Mouse (Mus musculus) neural tube, embryonic 10.5 days (tissue): ENCODE data around the gene Zfp91.
"Not testable (repeated sequence)": the region's sequence is repeated elsewhere in the genome, so short reads cannot be mapped to it uniquely, and the experiment has no call there.

Experiments used
- DNase-seq: peaks from one replicate; pipeline ENCODE4 v3.0.0-alpha.2; 2017; ENCODE audit warnings: low spot score; ENCODE audit errors: extremely low spot score

Zfp91 gene

GRCm38 (mm10) chr19:12794056-12795044, 1.6 kb downstream of the Zfp91 start:
- DNase-seq = peak; percentile 90

DNA sequence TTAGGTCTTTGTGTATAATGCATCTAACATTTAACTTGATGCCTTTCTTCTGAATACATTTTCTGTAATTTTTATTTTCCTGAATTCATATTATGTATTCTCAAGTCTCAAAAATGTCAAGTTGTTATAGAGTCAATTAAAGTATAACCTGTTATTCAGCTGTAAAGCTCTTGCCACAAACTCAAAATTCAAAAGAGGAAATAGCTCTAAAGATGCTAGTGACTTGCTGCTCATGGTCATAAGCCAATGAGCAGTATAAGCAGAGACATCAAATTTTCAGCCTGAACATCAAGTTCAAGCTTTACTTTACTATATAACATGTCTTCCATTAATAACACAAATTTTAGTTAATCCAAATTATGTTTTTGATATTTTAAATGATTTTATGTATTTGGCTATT, 3.6 kb downstream of the Zfp91 start:
- DNase-seq = no peak

GRCm38 (mm10) chr19:12787721-12788120, 8.2 kb downstream of the Zfp91 start:
- no peak for DNase-seq

GRCm38 (mm10) chr19:12786803-12787395, 9.0 kb downstream of the Zfp91 start:
- no peak for DNase-seq

DNA sequence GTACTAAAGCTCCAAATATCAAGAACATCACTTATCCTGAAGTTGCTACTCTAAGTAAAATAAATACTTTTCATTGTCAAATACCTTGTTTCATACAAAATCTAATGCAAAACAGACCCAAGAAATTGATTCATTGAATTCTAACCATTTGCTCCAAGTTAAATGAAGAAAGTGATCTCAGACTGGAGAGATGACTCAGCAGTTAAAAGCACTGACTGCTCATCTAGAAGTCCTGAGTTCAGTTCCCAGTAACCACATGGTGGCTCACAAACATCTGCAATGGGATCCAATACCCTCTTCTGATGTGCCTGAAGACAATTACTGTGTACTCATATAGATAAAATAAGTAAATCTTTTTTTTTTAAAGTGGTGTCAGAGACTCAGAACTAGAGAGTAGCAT, 15.5 kb downstream of the Zfp91 start:
- no peak for DNase-seq

GRCm38 (mm10) chr19:12770888-12771287, 25.0 kb downstream of the Zfp91 start:
- DNase-seq = no peak

- DNase-seq = peak; percentile 18
Measured at GRCm38 (mm10) chr19:12765308-12765707, 30.6 kb downstream of the Zfp91 start, which contains the start of gene Cntf. TSS of gene Cntf (minus strand) at chr19:12765632.

GRCm38 (mm10) chr19:12762212-12763130, 33.5 kb downstream of the Zfp91 start:
- DNase-seq = no peak

GRCm38 (mm10) chr19:12759656-12760055, 36.3 kb downstream of the Zfp91 start:
- DNase-seq = no peak

DNA sequence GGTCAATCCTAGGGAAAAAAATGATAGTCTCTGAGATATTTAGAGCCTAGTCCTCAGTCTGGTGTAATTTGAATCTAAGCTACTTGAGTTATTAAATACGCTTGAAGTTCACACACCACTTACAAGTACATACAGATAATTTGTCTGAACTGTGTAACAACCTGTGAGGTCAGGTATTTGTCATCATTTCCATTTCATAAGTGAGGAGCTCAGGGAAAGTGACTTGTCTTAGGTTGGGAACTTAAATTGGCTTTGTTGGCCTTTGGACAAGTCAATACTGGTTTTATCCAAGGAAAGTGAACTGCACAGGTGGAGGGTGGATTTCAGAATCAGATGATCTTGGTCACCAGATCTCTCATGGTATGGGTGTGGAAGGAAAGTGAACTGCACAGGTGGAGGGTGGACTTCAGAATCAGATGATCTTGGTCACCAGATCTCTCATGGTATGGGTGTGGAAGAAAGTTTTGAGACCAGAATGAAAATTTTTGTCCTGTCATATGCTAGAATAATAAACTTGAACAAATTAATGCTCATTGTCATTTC, 36.9 kb downstream of the Zfp91 start:
- DNase-seq = no peak

- no peak for DNase-seq
Measured at GRCm38 (mm10) chr19:12756286-12756685, 39.6 kb downstream of the Zfp91 start.

DNA sequence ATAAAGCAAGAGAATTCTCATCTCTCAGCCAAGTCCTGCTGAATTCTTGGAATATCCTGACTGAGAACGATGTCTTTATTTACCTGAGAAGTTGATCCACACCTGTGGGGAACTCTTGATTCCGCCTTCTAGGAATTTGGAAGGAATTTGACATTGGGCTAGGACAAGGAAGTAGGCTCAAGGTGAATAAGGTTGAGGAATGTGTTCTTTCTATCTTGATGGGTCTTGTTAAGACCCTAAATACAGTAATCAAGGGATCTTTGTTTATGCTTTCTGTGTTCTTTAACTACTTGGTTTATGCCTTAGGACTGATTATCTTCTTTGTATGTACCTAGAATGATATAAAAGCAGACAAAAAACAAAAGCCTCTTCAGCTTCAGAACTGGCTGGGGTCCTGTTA, 64.0 kb downstream of the Zfp91 start:
- DNase-seq = no peak

DNA sequence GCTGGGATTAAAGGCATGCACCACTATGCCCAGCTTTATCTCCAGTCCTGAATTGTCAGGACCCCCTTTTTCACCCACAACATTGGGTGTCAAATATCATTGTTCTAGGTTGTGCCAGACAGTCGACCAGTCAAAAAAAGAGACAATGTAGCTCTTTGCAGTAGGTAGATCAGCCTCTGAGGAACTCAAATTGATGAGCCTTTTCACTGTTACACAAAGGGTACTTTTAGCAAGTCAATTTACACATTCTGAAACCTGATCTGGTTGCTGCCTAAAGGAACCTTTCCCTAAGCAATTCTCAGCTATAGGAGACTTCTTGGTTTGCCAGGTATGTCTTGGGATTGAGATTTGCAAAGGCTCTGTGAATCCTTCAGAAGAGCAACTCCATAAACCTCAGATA, 64.9 kb downstream of the Zfp91 start:
- DNase-seq = no peak

GRCm38 (mm10) chr19:12725851-12726250, 70.1 kb downstream of the Zfp91 start:
- DNase-seq = no peak

- no peak for DNase-seq
Measured at GRCm38 (mm10) chr19:12722308-12722707, 73.6 kb downstream of the Zfp91 start.

GRCm38 (mm10) chr19:12721596-12721995, 74.3 kb downstream of the Zfp91 start:
- DNase-seq = not testable (repeated sequence)

- not testable (repeated sequence) for DNase-seq
Measured at GRCm38 (mm10) chr19:12720919-12721318, 75.0 kb downstream of the Zfp91 start.

DNA sequence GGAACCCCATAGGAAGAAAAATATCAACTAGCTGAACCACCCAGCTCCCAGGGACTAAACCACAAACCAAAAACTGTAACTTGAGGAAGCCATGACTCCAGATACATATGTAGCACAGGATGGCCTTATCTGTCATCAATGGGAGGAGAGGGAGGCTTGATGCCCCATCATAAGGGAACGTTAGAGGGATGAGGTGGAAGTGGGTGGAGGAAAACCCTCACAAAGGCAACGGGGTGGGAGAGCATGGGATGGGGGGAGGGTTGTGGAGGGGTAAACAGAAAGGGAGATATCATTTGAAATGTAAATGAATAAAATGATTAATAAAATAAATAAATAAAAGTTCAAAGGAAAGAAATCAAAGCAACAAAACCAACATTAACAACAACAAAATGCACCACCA, 75.5 kb downstream of the Zfp91 start:
- DNase-seq = no peak

DNA sequence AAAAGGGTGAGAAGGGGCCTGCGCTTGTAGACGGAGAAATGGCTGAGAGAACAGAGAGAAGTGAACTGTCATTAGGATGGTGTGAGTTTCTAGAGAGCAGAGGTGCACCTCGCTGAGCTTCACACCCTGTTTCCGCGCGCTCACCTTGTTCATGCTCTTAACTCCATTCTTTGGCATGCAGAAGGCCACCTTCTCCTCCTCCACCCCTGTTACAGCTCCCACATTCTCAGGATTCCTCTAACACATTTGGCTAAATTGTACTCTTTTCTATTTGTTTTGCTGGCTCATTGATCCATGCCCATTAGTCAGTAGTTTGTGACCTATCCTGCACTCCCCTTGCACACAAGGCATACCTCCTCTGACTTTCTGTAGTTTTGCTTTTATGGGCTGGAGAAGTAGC, 76.7 kb downstream of the Zfp91 start:
- DNase-seq = no peak
